Mouse (Mus musculus): ENCODE measurements at regions not wholly inside any gene's neighbourhood (a gene's known extent, or its start where the extent isn't known, plus 50 kb on each side); places are given as distances from the start of the nearest gene placed in this dataset.
"Not testable (repeated sequence)": the region's sequence is repeated elsewhere in the genome, so short reads cannot be mapped to it uniquely, and the experiment has no call there.

DNA sequence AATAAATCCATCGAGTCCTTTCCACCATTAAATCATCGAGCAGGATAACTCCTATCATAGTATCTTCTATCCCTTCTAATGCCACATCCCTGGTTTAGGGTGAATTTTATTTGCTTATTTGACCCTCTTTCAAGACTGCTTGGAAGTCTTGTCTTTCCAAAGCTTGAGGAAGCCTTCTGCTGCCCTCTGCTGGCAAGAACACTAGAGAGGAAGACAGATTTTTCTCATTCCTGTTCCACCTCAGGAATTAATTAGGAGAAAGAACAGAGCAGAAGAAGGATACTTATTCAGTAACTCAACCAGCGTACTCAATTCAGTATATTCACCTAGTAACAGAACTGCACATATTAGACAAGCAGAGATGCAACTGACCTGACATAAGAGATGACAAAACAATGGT is 1005.9 kb downstream of the Basp1 start:
- no peak for DNase-seq (ENCODE audit: low spot score)

DNA sequence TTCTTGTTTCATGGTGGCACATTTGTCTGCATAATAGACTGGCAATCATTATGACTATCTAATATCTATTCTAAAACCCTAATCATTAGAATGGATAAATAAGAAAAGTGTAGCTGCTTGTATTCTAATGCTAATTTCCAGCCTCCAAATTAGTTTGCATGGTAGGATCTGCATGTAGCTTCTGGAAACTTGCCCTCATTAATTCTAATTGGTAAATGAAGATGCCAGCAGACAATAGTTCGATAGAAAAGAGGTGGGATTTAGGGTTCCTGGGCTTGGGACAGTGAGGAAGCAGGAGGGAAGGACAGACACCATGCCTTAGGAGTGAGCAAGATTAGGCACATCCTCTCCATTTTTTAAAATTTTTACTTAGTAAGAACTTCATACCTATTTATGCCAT is 1008.3 kb downstream of the Basp1 start:
- no peak for DNase-seq (ENCODE audit: low spot score)

DNA sequence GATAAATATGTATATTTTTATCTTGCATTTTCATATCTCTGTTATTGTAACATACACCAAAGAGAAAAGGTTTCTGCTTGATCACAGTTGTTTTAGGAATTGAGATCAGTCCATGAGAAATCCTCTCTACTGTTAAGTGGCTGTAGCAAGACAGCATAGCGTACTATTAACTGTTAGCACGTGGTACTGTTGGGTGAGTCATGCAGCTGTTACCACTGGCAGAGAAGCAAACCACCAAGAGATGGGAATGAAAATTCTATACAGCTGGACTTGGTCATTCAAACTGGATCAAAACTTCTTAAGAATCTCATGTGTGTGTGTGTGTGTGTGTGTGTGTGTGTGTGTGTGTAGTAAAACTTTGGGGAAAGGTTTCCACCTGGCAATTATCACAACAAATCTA is 1013.5 kb downstream of the Basp1 start:
- DNase-seq (ENCODE audit: low spot score): no peak

DNA sequence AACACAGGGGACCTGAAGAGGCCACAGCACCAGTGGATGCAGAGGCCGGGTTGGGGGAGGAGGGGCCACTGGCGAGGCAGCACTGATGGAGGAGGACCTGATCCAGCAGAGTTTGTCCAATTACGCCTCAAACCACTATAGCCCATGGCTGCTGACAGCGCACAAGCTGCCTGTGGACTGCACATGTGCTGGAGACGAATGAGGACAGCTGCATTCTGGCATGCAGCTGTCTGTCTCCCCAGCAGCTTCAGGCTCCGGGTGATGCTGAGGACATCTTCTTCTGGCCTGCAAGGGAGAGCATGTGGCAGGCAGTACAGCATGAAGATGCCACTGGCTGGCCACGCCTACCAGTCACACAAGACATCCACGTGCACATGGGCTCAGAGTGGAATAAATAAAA is 1055.2 kb downstream of the Basp1 start:
- DNase-seq (ENCODE audit: low spot score): no peak

DNA sequence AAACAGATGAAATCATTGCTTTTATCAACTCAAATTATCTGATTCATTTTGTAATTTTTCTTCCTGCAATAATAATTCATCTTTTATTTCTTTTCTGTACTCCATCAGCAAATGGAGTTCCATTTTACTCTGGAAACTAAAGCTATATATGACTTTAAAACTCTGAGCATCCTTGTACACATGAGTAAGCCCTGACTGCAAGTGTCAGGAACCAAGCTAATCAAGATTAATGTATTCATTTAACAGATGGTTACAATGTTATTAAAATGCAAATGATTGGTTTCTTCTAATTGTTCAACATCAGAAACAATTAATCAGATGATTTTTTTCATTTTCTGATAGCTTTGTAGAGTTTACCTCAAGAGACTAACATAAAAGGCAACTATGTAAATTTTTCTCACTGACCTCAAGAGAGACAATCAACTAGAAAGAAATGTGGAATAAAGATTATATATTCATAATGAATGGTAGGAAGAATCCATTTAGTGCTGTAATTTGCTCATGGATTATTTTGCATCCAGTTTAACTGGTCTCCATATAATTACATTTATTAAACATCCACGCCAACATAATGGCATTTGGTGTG is 1064.5 kb downstream of the Basp1 start:
- DNase-seq (ENCODE audit: low spot score): no peak

DNA sequence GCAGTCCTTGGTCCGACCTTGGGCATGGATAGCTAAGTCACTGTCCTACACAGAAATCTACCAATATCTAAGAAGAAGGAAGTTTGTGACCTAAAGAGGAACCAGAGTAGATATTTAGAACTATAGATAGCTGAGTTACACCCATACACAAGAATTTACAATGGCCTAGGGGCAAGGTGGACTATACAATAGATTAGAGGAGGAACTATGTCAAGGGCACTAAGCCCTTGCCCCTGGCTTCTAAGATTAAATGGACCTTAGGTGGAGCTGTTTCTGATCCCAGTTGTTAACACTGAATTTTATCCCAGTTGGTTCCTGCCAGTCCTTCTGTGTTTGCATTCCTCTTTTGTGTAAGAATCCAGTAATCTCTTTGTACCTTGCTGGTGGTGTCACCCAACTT is 1077.7 kb downstream of the Basp1 start:
- DNase-seq (ENCODE audit: low spot score): not testable (repeated sequence)

DNA sequence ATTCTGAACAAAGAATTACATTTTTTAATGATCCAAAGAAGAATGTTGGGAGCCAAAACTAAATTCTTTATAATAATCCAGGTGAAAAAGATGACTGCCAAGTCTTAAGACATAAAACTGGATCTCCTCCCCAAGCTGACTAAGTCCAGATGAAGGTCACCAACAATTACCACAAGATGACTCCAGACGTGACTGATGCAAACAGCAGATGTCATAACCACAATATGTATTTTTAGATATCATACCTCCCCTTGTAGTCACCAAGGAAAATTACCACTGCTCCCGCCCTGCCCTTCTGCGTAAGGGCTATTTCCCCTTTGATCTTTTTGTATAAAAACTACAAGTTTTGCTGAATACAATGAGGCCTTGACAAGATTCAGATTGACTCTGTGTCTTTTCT is 1110.4 kb downstream of the Basp1 start:
- not testable (repeated sequence) for DNase-seq (ENCODE audit: low spot score)

DNA sequence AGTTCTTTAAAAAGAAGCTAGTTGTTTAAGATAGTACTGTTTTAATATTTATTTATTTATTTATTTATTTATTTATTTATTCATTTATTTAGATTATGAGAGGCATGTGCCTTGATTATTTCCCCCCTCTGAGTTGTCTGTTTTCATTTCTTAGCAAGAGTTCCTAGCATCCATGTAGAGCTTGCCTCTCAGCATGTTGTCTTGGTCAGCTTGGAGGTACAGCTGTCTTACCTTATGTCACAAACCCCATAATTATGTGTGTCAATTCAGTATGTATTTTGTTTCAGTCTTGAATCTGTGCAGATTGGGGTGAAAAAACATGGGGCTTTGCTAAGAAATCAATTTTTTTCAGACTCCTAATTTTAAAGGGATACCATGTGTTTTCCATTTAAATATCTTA is 1116.3 kb downstream of the Basp1 start:
- no peak for DNase-seq (ENCODE audit: low spot score)

DNA sequence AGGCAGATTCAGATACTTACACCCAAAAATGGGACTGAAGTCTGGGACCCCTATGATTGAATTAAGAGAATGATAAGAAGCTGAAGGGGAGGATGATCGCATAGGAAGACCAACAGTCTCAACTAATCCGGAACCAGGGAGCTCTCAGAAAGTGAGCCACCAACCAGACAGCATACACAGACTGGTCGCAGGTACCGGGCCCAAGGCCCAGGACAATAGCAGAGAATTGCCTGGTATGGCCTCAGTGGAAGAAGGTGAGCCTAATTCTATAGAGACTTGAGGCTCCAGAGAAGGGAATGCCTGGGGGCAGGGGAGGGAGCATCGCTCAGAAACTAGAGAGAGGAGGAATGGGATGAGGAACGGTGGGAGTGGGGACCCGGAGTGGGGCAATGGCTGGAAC is 1116.8 kb downstream of the Basp1 start:
- DNase-seq (ENCODE audit: low spot score): no peak

DNA sequence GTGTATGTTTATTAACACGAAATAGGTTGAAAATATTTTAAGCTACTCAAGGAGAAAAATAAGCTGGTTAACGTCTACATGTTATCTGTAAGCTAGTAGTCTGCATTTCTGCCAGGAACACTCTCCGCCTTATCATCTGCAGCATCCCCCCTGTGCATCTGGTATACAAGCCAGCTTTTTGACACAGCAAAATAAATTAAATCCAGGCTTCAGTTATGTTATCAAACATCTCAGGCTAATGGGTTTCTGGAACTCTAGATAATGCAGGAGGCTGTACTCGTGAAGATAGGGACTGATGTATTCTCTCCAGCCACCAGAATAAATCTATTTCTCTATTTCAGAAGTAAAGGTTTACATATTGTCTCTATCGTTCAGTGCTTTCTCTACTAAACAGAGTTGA is 1138.5 kb downstream of the Basp1 start:
- DNase-seq (ENCODE audit: low spot score): no peak

DNA sequence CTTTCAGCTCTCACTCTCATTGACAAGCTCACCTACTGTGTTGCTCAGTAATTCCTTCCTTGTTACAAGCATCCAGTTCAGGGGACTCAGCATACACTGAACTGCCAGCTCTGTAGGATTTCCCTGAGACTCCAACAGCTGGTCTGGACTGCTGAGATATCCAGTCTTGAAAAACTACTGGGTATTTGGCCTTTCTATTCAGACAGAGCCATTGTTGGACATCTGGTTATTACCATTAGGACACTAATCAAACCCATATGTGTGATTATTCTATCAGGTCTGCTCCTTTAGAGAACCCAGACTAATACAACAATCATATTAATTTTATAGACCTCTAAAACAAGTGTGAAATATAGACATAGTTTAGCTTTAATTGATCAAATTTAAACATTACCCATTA is 1146.2 kb downstream of the Basp1 start:
- DNase-seq (ENCODE audit: low spot score): no peak
